Mouse (Mus musculus) liver, embryonic 14.5 days (tissue): ENCODE data around the gene Atxn1l.

Source experiments
- CTCF ChIP-seq: IDR thresholded peaks from 2 replicates; pipeline ENCODE4 v1.5.1; 2016; ENCODE audit warnings: antibody characterized with exemption, low read depth, control low read depth
- EP300 ChIP-seq: IDR thresholded peaks from 2 replicates; pipeline ENCODE4 v1.6.1; 2016; ENCODE audit warnings: antibody characterized with exemption, low read depth

DNA sequence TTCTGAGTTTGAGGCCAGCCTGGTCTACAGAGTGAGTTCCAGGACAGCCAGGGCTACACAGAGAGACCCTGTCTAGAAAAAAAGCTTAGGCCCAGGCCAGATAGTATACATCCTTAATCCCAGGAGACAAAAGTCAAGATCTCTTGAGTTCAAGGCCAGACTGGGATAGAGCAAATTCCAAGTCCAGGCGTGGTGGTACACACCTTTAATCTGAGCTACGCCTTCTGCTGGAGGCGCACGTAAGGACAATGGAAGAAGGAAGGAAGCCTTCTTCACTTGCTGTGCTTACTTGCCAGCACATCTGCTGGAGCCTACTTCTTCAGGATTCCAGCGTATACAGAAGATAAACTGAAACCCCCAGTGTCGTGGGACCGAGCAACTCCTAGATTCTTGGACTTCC lies 21.9 kb upstream of the Atxn1l start:
- TF ChIP-seq EP300: no peak
- no peak for TF ChIP-seq CTCF
